Mouse (Mus musculus): Measurements from ENCODE around the gene Rdh9.

Rdh9 gene

DNA sequence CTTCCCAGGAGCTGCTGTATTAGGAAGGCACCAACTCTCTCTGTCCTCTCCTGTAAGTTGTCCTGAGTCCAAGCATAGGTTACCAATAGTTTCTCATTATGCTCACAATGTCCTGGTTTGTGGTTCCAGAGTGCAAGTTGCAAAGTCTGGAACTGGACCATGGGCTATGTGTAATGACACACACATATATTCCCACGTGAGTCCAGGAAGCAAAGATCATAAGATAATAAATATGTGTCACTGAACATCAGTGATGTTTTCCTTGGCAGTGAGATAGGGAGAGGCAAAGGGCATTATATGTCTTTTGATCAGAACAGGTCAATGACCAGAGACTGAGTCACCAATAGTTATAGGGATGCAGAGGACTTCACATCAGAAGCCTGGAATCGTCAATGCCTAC is at the start of gene Rdh9:
Rdh9 (plus strand) TSS at position 376 of the 400 bp plus-strand sequence.
- no peak for DNase-seq (ENCODE audit: low spot score in 2 of 2)

GRCm38 (mm10) chr10:127728437-127728836 is 47.7 kb upstream of the Rdh9 start:
- no peak for DNase-seq (ENCODE audit: low spot score in 2 of 2)

- DNase-seq (ENCODE audit: low spot score in 2 of 2) = no peak
Observed at GRCm38 (mm10) chr10:127730285-127730932, 45.8 kb upstream of the Rdh9 start.

GRCm38 (mm10) chr10:127730933-127731310 is 45.3 kb upstream of the Rdh9 start:
- DNase-seq (ENCODE audit: low spot score in 2 of 2) = no peak

DNA sequence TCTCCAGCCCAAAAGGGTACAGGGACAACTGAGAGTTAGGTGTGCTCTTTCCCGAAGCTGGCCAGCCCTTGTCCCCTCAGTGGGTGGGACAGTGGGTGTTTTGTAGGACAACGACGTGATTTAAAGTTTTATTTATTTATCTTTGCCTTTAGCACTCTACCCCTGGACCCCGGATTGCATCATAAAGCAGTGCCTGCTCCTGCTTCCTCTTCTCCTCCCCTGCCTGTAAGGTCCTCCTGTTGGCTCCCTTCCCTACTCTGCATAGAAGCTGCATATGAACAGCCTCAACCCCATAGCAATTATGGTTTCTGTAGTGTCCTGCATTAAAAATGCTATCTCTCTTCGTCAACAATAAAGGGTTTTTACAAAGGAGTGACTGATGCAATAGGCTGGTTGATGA is 44.8 kb upstream of the Rdh9 start:
- no peak for DNase-seq (ENCODE audit: low spot score in 2 of 2)

DNA sequence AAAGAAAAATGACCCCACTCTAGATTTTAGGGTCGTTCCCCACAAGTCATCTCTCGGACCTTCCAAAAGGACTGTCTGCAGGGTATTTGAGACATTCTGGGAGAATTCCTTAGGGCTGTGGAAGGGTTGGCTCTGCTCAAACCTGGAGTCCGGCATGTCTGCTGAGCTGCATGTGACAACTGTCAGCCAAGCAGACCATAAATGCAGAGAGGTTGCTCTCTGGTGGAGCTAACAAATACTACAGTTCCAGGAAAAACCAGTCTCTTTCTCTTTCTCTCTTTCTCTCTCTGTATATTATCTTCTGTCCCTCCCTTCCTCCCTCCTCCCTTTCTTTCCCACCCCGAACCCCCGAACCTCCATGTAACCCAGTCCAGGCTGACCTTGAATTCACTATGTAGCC is 41.8 kb upstream of the Rdh9 start:
- DNase-seq (ENCODE audit: low spot score in 2 of 2) = no peak

DNA sequence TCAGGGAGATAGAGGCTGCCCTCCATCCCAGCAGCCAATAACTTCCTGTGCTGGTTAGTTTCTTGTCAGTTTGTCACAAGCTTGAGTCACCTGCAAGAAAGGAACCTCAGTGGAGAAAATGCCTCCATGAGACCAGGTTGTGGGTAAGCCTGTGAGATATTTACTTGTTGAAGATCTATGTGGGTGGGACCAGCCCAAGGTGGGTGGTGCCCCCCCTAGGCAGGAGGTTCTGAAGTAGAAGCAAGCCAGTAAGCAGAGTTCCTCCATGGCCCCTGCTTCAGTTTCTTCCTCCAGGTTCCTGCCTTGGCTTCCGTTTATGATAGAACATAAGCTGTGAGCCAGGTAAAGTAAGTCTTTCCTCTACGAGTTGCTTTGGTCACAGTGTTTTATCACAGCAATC is 39.9 kb upstream of the Rdh9 start:
- peak in 1 of 2 experiments; percentile 35 for DNase-seq (ENCODE audit: low spot score in 2 of 2)

DNA sequence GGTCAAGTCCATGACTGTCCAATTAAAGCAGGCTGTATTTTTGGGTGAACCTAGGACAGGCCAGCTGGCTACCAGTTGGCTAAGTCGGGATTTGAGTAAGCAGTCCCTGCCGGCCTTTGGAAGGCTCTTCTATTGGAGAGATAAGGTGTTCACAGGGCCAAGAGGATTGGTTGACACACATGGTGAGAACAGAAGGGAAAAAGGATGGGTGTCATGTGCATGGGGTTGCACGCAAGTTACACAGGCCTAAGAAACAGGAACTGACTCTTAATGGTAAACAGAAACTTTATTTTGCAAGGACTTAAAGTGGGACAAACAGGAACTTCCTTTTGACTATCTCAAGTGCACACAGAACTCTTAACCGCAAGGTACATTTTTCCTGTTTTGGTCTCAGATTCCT is 39.3 kb upstream of the Rdh9 start:
- peak in 1 of 2 experiments; percentile 38 for DNase-seq (ENCODE audit: low spot score in 2 of 2)

- no peak for DNase-seq (ENCODE audit: low spot score in 2 of 2)
Observed at GRCm38 (mm10) chr10:127737552-127737951, 38.6 kb upstream of the Rdh9 start.

- peak; percentile 32 to 52 for DNase-seq (ENCODE audit: low spot score in 2 of 2)
Observed at GRCm38 (mm10) chr10:127738151-127738882, 37.9 kb upstream of the Rdh9 start.

- DNase-seq (ENCODE audit: low spot score in 2 of 2) = peak; percentile 74 to 84
Observed at GRCm38 (mm10) chr10:127739083-127739660, 37.0 kb upstream of the Rdh9 start, which contains the start of gene Zbtb39. Gene Zbtb39, plus strand, starts transcription at chr10:127739538.

GRCm38 (mm10) chr10:127739661-127740161 is 36.5 kb upstream of the Rdh9 start:
- peak in 1 of 2 experiments; percentile 25 for DNase-seq (ENCODE audit: low spot score in 2 of 2)

DNA sequence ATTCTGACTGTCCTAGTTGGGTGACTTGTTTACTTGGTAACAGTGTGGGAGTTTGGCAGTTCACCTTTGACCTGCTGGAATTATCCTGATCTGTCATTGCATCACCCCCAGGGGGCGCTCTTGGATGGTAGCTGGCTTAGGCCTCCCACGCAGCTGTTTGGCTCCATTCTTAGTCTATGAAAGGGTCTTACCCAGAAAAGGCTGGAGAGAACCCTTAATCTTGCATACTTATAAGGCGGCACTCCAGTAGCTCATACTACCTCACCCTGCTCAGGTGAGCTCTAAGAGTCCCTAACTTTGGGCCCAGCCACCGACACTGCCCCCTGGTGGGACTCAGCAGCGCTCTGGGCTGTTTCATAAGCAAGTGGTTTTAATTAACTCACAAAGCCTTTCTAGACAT is 31.5 kb upstream of the Rdh9 start:
- peak; percentile 44 to 61 for DNase-seq (ENCODE audit: low spot score in 2 of 2)

DNA sequence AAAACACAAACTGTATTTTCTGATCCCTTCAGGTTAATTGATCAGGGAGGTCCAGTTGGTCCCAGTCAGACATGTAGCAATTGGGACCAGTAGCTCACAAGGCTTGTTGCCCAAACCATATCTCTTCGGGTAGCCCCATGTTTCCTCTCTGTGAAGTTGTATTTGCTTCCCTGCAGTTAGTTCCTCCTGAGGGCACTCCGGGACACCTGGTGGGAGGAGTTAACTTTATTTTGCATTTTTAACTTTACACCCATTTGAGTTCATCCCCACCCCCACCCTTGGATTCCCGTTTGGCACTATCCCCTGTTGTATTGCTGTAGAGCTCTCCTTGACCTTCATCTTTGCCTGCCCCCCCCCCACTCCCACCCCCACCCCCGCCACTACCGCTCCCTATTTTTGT is 30.3 kb upstream of the Rdh9 start:
- DNase-seq (ENCODE audit: low spot score in 2 of 2) = no peak

DNA sequence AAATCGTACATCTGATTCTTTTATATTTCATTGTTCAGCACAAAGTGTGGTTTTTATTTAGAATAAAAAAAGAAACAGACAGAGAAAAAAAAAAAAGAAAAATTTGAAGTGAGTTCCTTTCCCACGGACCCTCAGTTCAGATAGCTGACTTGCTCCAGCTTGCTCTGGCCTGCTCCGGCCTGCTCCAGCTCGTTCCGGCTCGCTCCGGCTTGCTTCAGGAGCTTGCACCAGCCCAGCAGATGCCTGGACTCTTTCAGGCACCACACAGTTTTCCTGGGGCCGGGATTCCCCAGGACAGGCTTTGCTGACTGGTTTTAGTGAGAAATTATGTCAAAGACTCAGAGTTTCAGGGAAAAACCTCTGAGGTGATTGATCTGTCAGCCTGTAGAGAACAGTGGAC is 28.9 kb upstream of the Rdh9 start:
- no peak for DNase-seq (ENCODE audit: low spot score in 2 of 2)

- no peak for DNase-seq (ENCODE audit: low spot score in 2 of 2)
Observed at GRCm38 (mm10) chr10:127748847-127749612, 27.2 kb upstream of the Rdh9 start.

DNA sequence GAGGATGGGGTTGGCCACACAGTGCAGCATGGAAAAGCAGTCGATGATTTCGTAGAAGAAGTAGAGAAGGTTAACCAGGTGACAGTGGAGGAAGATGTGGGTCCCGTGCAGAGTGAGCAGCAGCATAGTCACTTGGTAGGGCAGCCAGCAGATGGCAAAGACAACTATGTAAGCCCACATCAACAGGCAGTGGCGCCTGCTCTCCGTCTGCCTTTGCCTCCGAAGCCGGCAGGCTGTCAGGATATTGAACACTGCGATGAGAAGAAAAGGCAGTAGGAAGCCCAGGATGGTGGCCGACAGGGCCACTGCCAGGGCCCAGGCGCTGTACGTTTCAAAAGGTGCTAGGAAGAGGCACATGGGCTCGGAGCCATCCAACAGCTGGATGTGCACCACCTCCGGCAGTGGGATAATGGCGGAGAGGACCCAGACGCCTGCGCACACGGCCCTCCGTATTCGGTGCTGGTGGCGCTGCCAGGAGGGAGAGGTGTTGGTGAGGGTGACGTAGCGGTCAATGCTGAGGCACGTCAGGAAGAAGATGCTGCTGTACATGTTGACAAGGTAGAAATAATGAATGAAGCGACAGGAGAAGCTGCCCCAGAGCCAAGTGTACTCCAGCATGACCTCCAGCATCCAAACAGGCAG is 25.9 kb upstream of the Rdh9 start:
- no peak for DNase-seq (ENCODE audit: low spot score in 2 of 2)

DNA sequence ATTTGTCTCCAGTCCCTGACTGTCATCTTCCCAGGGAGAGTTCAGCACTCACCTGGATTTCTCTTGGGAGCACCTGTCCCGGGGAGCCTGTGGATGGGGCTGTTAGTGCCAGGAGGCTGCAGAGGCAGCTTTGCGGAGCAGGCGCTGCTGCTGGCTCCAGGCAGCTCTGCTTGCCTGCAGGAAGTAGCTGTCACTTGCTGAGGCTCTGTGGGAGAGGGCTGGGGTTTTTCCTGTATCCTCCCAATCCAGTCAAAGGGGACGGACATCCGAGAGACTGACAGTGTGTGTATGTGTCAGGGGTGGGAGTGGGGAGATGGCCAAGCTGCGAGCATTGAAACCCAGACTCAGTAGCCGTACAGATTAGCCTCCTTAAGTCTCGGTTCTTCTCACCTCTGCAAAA is 24.6 kb upstream of the Rdh9 start, which contains the start of gene Gpr182:
Gpr182 (minus strand) TSS at position 185 of the 400 bp plus-strand sequence.
- DNase-seq (ENCODE audit: low spot score in 2 of 2) = no peak

DNA sequence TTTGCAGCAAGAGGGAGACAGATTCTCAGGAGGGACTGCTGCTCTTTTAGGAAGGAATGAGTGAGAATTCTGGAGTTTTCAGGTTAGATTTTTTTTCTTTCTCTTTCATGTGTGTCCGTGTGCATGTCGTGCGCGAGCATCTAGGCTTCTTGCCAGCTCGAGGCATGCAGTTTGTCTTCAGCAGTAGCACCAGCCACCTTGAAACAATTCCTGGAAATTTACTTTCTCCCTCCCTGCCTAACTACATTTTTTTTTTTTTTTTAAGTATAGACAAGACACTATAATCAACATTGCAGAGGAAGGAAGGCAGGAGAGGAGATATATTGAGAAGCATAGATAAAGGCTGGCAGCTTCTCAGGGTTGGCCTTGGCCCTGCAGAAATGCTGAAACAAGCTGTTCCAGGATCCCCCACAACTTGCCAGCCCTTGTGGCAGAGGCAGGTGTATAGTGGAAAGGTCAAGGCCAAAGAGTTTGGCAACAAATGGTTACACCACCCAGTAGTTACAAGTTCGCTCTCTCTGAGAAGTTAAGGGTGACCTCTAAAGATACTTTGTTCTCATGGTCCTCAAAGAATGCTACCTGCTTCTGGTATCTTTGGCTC is 21.5 kb upstream of the Rdh9 start:
- DNase-seq (ENCODE audit: low spot score in 2 of 2) = no peak

DNA sequence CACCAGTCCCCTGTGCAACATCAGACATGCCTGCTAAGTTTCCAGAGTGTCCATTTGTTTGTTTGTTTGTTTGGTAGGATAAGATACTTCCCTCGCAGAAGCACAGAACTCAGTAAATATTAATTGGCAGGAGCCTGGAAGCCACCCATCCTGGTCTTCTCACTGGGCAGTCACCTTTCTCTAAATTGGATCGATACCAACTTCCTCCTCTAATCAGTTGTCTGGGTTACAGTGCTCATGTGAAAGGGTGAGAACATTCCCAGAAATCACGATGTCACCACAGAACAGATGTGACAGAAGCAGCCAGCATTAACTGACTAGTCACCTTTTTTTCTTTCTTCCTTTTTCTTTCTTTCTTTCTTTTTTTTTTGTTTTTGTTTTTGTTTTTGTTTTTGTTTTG is 20.9 kb upstream of the Rdh9 start:
- DNase-seq (ENCODE audit: low spot score in 2 of 2) = no peak
